Mouse (Mus musculus): Measurements from ENCODE around the gene 5730522E02Rik. TPM values are rescaled to one million over a fixed set of nuclear protein-coding genes. Genes with fewer than 3 reads are reported as not detected.

Gene 5730522E02Rik
- polyA plus RNA-seq, 1 experiment from 2014 or later: 2.6 TPM

DNA sequence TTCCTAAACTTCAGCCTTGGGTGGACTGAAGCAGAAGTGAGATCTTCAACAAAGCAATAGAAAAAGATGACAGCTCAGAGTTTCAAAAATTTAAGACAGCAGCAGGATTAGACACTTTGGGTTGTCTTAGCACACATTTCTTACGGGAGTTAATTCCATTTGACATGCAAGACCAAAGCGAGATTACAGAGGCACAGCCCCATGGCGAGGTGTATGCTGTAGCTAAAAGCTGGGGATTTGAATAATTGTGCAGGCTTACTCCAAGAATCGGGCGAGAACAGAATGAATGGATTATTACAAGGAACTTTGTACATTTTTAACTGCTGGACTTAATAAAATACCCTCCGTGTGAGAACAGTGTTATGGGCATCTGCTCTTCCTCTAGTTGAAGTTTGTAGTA is 615.3 kb downstream of the 5730522E02Rik start:
- H3K27ac ChIP-seq (replicated peaks; ENCODE audit: low read depth, low read length): no peak overlapping the region
- H3K9me3 ChIP-seq (ENCODE audit: control insufficient read depth, low read length): no peaks in the 10 kb centered on the region
- DNase-seq (ENCODE audit: low spot score): no peak
- WGBS: 44% methylated on average over 6 of the region's 6 CpGs
- H3K4me3 ChIP-seq (ENCODE audit: low read depth, low read length): no peak overlapping the region
- no peaks in the 10 kb centered on the region for H3K36me3 ChIP-seq (ENCODE audit: control insufficient read depth, insufficient read depth, low read length)
- H3K4me2 ChIP-seq (ENCODE audit: low read depth, low read length): no peak overlapping the region
- H3K27me3 ChIP-seq (replicated peaks; ENCODE audit: control insufficient read depth, insufficient read depth, low read length): no peaks in the 10 kb centered on the region; the same call in 1 of the 2 replicates
- no peak for ATAC-seq (ENCODE audit: low read depth)
- H3K9ac ChIP-seq (ENCODE audit: low read depth, low read length): no peak overlapping the region
- no peaks in the 10 kb centered on the region for H3K4me1 ChIP-seq (ENCODE audit: control insufficient read depth, insufficient read depth, low read length)

DNA sequence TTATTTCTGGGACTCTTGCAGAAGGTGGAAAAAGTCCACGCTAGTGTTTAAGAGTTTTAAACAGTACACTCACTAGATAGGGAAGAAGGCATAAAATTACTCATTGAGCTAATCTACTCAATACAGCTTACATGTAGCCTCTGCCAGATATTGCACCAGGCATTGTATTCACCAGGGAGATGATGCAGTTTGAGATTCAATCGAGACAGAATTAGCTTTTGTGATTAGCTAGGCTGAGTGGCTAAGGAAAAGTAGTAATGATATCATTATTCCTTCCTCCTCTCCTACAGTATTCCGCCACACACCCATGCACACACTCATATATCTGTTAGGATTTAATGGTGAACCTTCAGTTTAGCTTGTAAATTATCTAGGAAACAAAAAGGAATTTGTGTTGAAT is 615.8 kb downstream of the 5730522E02Rik start:
- WGBS: 65% methylated on average over 3 of the region's 3 CpGs

DNA sequence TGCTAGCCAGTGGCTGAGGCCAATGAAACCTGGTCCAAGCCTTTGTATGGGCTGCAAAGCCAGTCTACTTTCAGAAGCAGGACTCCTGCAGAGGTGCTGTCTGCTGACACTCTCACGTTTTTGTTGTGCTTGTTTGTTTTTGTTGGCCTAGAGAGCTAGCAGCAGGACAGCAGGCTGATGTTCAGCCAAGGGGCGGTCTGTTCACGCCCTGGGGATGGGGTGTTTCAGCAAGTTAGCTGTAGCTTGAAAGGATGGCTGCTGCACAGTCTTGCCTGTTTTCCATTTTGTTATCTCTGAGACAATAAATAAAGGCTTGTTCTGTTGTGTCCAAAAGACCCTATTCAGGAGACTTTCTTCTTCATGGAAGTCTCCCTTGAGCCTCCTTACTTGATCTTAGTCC is 618.3 kb downstream of the 5730522E02Rik start:
- no peaks in the 10 kb centered on the region for H3K9me3 ChIP-seq (ENCODE audit: control insufficient read depth, low read length)
- no peak overlapping the region for H3K9ac ChIP-seq (ENCODE audit: low read depth, low read length)
- DNase-seq (ENCODE audit: low spot score): peak; percentile 20
- no peak overlapping the region for H3K27ac ChIP-seq (replicated peaks; ENCODE audit: low read depth, low read length)
- 17% methylated on average over 3 of the region's 3 CpGs for WGBS
- H3K36me3 ChIP-seq (ENCODE audit: control insufficient read depth, insufficient read depth, low read length): no peaks in the 10 kb centered on the region
- no peaks in the 10 kb centered on the region for H3K4me1 ChIP-seq (ENCODE audit: control insufficient read depth, insufficient read depth, low read length)
- no peak overlapping the region for H3K4me3 ChIP-seq (ENCODE audit: low read depth, low read length)
- no peak for ATAC-seq (ENCODE audit: low read depth)
- no peak overlapping the region for H3K4me2 ChIP-seq (ENCODE audit: low read depth, low read length)
- H3K27me3 ChIP-seq (replicated peaks; ENCODE audit: control insufficient read depth, insufficient read depth, low read length): no peaks in the 10 kb centered on the region; the same call in 1 of the 2 replicates

More for the DNA sequence above, 615.8 kb downstream of the 5730522E02Rik start:
- DNase-seq (ENCODE audit: low spot score) (no peak), ATAC-seq (ENCODE audit: low read depth) (no peak; the same call in 1 of the 2 replicates)
- Histone ChIP-seq H3K4me3 (ENCODE audit: low read depth, low read length) (no peak overlapping the region), H3K9me3 (ENCODE audit: control insufficient read depth, low read length) (no peaks in the 10 kb centered on the region), H3K36me3 (ENCODE audit: control insufficient read depth, insufficient read depth, low read length) (no peaks in the 10 kb centered on the region), H3K4me2 (ENCODE audit: low read depth, low read length) (no peak overlapping the region), H3K27me3 (replicated peaks; ENCODE audit: control insufficient read depth, insufficient read depth, low read length) (no peaks in the 10 kb centered on the region; the same call in 1 of the 2 replicates), H3K27ac (replicated peaks; ENCODE audit: low read depth, low read length) (no peak overlapping the region), H3K9ac (ENCODE audit: low read depth, low read length) (no peak overlapping the region), H3K4me1 (ENCODE audit: control insufficient read depth, insufficient read depth, low read length) (no peaks in the 10 kb centered on the region)

DNA sequence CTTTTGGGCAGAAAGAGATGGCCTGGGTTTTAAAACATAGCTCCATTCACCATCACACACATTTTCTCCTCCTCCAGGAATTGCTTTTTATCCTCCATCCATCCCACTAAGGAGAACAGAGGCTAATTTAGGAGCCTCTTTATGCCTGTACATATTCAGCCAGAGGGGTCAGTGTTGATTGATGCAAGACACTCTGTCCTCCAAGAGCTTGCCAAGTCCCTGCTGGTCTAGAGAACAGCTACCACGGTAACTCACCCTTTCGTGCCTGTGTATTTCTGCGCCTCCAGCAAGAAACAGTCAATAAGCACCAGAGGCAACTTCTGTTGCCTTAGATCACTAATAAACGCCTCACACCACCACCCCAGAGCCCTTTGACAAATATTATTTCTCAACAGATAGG is 620.3 kb downstream of the 5730522E02Rik start:
- 74% methylated on average over 4 of the region's 4 CpGs for WGBS
- Histone ChIP-seq H3K4me2 (ENCODE audit: low read depth, low read length) (no peak overlapping the region), H3K4me1 (ENCODE audit: control insufficient read depth, insufficient read depth, low read length) (no peaks in the 10 kb centered on the region), H3K9me3 (ENCODE audit: control insufficient read depth, low read length) (no peaks in the 10 kb centered on the region), H3K36me3 (ENCODE audit: control insufficient read depth, insufficient read depth, low read length) (no peaks in the 10 kb centered on the region), H3K4me3 (ENCODE audit: low read depth, low read length) (no peak overlapping the region), H3K27ac (replicated peaks; ENCODE audit: low read depth, low read length) (no peak overlapping the region), H3K9ac (ENCODE audit: low read depth, low read length) (no peak overlapping the region), H3K27me3 (replicated peaks; ENCODE audit: control insufficient read depth, insufficient read depth, low read length) (no peaks in the 10 kb centered on the region; the same call in 1 of the 2 replicates)
- DNase-seq (ENCODE audit: low spot score) (no peak), ATAC-seq (ENCODE audit: low read depth) (no peak)

DNA sequence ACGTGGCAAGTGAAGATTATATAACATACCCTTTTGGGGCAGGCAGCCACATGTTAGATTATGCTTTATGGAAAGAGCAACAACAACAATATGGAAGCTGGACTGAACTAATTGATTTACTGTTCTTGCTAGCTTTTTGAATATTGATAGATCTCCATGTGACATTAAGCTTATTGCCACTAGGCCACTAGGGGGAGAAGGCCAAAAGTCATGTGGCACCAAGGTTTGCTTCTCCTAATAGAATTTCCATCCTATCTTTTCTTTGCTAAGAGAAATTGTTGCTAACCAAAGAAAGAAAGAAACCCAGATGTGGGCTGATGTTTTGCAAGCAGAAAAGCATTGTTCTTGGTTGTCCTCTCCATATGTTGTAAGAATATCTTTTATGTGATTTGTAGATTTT is 621.1 kb downstream of the 5730522E02Rik start:
- Histone ChIP-seq H3K4me3 (ENCODE audit: low read depth, low read length) (no peak overlapping the region), H3K9ac (ENCODE audit: low read depth, low read length) (no peak overlapping the region), H3K4me2 (ENCODE audit: low read depth, low read length) (no peak overlapping the region), H3K9me3 (ENCODE audit: control insufficient read depth, low read length) (no peaks in the 10 kb centered on the region), H3K27ac (replicated peaks; ENCODE audit: low read depth, low read length) (no peak overlapping the region), H3K27me3 (replicated peaks; ENCODE audit: control insufficient read depth, insufficient read depth, low read length) (no peaks in the 10 kb centered on the region; the same call in 1 of the 2 replicates), H3K4me1 (ENCODE audit: control insufficient read depth, insufficient read depth, low read length) (no peaks in the 10 kb centered on the region), H3K36me3 (ENCODE audit: control insufficient read depth, insufficient read depth, low read length) (no peaks in the 10 kb centered on the region)
- ATAC-seq (ENCODE audit: low read depth): no peak
- no peak for DNase-seq (ENCODE audit: low spot score)
- 66% methylated on average over 1 of the region's 1 CpGs for WGBS

DNA sequence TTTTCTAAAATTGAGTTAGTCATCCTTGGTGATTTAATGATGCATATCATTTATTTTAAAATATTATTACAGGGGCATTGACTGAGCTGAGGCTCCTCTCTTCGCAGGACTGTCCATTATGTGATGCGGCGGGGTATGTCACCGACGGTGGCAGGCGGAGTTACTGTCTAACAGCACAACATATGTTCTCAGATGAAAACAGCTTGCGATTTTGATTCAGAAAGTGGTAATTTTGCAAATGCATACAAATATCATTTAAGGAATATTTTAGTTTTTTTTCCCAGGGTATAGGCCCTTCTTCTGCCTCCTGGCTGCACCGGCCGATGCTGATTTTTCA is 636.5 kb downstream of the 5730522E02Rik start:
- no peaks in the 10 kb centered on the region for H3K9me3 ChIP-seq (ENCODE audit: control insufficient read depth, low read length)
- no peak overlapping the region for H3K4me2 ChIP-seq (ENCODE audit: low read depth, low read length)
- no peak overlapping the region for H3K9ac ChIP-seq (ENCODE audit: low read depth, low read length)
- no peak overlapping the region for H3K4me3 ChIP-seq (ENCODE audit: low read depth, low read length)
- 0 out of 2 replicates have a peak, but pooled peaks cover 2% of the 10 kb centered on the region for H3K4me1 ChIP-seq (ENCODE audit: control insufficient read depth, insufficient read depth, low read length)
- DNase-seq (ENCODE audit: low spot score) (no peak), ATAC-seq (ENCODE audit: low read depth) (no peak)
- no peak overlapping the region for H3K27ac ChIP-seq (replicated peaks; ENCODE audit: low read depth, low read length)
- no peaks in the 10 kb centered on the region for H3K36me3 ChIP-seq (ENCODE audit: control insufficient read depth, insufficient read depth, low read length)
- no peaks in the 10 kb centered on the region for H3K27me3 ChIP-seq (replicated peaks; ENCODE audit: control insufficient read depth, insufficient read depth, low read length)
- WGBS: 94% methylated on average over 9 of the region's 9 CpGs

DNA sequence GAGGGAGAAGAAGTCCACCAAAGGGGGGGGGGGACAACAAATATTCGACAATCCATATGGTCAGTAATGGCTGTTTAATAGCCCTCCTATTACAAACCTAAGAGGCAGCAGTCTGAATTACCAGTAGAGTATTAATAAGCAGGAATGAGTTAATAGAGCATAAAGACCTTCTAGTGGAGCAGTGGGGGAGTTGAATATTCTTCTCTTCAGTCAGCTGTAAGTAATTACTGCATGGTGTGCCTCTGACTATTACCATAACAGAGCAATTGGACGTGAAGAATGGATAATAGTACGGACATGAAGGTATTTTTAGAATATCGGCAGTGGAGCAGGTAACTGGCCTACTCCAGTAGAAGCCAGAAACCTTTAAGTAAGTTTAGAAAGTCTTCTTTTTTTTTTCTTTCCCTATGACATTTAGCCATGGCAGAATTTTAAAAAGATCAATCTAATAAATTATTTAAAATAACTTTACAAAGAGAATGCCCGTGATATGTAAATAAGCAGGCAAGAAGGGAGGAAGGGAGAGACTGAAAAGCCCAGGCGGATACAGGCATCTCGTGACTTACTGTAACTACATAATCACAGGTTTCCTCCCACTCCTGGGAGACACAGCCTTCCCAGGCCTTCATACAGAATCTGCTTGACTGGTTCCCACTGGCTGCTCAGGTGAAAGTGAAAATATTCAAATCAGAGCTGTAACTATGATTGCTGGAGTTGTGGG is 637.0 kb downstream of the 5730522E02Rik start:
- ATAC-seq (ENCODE audit: low read depth): no peak
- Histone ChIP-seq H3K27ac (replicated peaks; ENCODE audit: low read depth, low read length) (no peak overlapping the region), H3K4me1 (ENCODE audit: control insufficient read depth, insufficient read depth, low read length) (0 out of 2 replicates have a peak, but pooled peaks cover 2% of the 10 kb centered on the region), H3K9ac (ENCODE audit: low read depth, low read length) (no peak overlapping the region), H3K27me3 (replicated peaks; ENCODE audit: control insufficient read depth, insufficient read depth, low read length) (no peaks in the 10 kb centered on the region), H3K9me3 (ENCODE audit: control insufficient read depth, low read length) (no peaks in the 10 kb centered on the region), H3K36me3 (ENCODE audit: control insufficient read depth, insufficient read depth, low read length) (no peaks in the 10 kb centered on the region), H3K4me3 (ENCODE audit: low read depth, low read length) (no peak overlapping the region), H3K4me2 (ENCODE audit: low read depth, low read length) (no peak overlapping the region)
- 42% methylated on average over 7 of the region's 7 CpGs for WGBS
- DNase-seq (ENCODE audit: low spot score): peak; percentile 17

DNA sequence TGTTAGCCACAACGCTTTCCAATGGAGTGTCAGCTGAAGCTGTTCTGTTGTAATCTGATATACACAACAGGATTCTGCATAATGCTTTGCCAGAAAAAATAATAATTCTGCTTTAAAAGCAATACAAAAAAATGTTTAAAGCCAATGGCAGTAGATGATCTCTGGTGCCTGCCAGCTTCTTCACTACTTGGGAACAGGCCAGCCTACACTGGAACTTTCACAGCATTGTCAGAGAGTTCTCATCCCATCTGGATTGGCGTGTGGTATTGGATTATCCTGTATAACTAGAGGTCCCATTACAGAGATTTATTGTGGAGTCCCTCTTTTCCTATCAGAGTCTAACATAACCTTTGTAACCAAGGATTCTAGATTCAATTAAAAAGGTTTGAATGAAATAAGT is 639.2 kb downstream of the 5730522E02Rik start:
- DNase-seq (ENCODE audit: low spot score): no peak
- WGBS: 75% methylated on average over 2 of the region's 2 CpGs
- no peak for ATAC-seq (ENCODE audit: low read depth)

More for the DNA sequence above, 639.2 kb downstream of the 5730522E02Rik start:
- Histone ChIP-seq H3K27me3 (replicated peaks; ENCODE audit: control insufficient read depth, insufficient read depth, low read length) (no peaks in the 10 kb centered on the region), H3K36me3 (ENCODE audit: control insufficient read depth, insufficient read depth, low read length) (no peaks in the 10 kb centered on the region), H3K4me3 (ENCODE audit: low read depth, low read length) (no peak overlapping the region), H3K4me1 (ENCODE audit: control insufficient read depth, insufficient read depth, low read length) (0 out of 2 replicates have a peak, but pooled peaks cover 2% of the 10 kb centered on the region), H3K9me3 (ENCODE audit: control insufficient read depth, low read length) (no peaks in the 10 kb centered on the region), H3K9ac (ENCODE audit: low read depth, low read length) (no peak overlapping the region), H3K4me2 (ENCODE audit: low read depth, low read length) (no peak overlapping the region), H3K27ac (replicated peaks; ENCODE audit: low read depth, low read length) (no peak overlapping the region)

All from embryonic facial prominence, embryonic 14.5 days (tissue).